Mouse (Mus musculus) cortical plate, adult 2 months (tissue): ENCODE results near the gene Zbp1. TPM values are rescaled to one million over a fixed set of nuclear protein-coding genes. Genes with fewer than 3 reads are reported as not detected.

Experiments used
- H3K27ac ChIP-seq: fragments of 200-500 bp; 2 replicates; pipeline ENCODE4 v1.5.1; 2012; ENCODE audit warnings: low read length, control low read depth, inconsistent platforms; ENCODE audit not compliant: insufficient read depth
- H3K4me1 ChIP-seq: fragments of 200-500 bp; 2 replicates; pipeline ENCODE4 v1.6.1; 2011; ENCODE audit warnings: low read length; ENCODE audit not compliant: control insufficient read depth, insufficient read depth
- H3K4me3 ChIP-seq: fragments of 200-500 bp; 2 replicates; pipeline ENCODE4 v1.5.1; 2011; ENCODE audit warnings: mild to moderate bottlenecking, low read length, control low read depth; ENCODE audit not compliant: insufficient read depth
- CTCF ChIP-seq: fragments of 200-500 bp; IDR thresholded peaks from 2 replicates; pipeline ENCODE4 v1.5.1; 2011; ENCODE audit warnings: mild to moderate bottlenecking, control low read depth, low read length; ENCODE audit not compliant: insufficient read depth; ENCODE audit errors: extremely low read depth
- POLR2A ChIP-seq: fragments of 200-500 bp; IDR thresholded peaks from 2 replicates; pipeline ENCODE4 v1.6.1; 2011; ENCODE audit warnings: mild to moderate bottlenecking, low read length, control low read depth; ENCODE audit not compliant: insufficient read depth; ENCODE audit errors: extremely low read depth
- polyA plus RNA-seq: library from polyadenylated mRNA; depleted of rRNA; stranded (reverse); fragments of >200 nt; gene quantifications from 2 replicates; pipeline ENCODE4 v1.2.3, GENCODE M21; 2012

The Zbp1 gene
- polyA plus RNA-seq, 1 experiment = 1.0 TPM

DNA sequence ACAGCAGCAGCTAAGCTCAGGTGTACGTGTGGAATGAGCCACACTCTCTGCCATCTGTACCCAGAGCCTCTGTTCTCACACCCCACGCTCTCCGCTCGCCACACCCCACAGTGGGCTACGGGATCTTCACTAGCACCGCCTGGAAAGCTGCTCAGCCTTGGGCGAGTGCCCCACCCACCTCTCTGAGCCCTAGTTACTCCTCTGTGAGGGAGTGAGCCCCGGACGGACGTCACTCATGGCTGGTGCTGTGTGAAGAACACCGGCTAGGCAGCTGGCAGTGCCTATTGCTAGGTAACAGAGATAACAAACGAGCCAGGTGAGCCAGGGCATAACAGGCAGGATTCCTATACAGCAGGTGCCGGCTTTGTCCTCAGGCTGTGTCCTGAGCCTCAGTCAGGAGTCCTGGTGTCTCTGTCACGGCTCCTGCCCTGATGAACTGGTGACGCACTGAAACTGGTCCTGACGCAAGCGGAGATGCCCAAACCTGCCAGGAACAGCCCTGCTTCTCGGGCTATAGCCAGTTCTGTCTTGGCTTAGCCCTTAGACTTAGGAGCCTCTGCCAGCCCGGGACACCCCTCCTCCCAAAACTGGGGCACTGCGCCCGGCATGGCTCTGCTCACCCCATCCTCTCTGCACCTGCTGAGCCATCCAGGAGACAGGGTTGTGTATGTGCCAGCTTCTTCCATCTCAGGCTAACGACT, 13.5 kb upstream of the Zbp1 start:
- Histone ChIP-seq H3K4me1 (peaks cover 3% of the 10 kb centered on the region), H3K27ac (no peak overlapping the region)

GRCm38 (mm10) chr2:173229578-173230224, 11.0 kb upstream of the Zbp1 start:
- H3K4me1 ChIP-seq = peaks cover 3% of the 10 kb centered on the region; the same call in 1 of the 2 replicates
- H3K4me3 ChIP-seq = no peak overlapping the region
- H3K27ac ChIP-seq = no peak overlapping the region
- TF ChIP-seq CTCF (peak; percentile 97), POLR2A (no peak)

More for the DNA sequence above, 13.5 kb upstream of the Zbp1 start:
- TF ChIP-seq POLR2A = no peak
- no peak for TF ChIP-seq CTCF
- no peak overlapping the region for H3K4me3 ChIP-seq

DNA sequence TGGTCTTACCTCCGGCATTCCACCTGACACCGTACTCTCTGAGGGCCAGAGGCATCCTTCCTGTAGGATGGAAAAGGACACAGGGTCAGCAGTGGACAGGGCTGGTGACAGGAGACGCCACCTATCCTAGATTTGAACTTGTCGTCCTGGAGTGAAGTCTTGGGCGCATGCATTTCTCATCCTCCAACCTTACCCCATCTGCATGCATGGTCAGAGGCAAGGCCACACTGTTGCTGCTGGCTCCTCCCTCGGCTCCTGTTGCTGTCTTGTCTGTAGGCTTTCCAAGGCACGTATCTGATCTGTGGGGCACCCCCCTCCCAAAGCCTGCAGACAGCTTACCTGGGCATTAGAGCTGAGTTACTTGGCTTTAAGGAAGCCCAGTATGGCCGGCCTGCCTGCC, 9.8 kb upstream of the Zbp1 start:
- H3K4me1 ChIP-seq = peaks cover 3% of the 10 kb centered on the region; the same call in 1 of the 2 replicates
- H3K4me3 ChIP-seq = no peak overlapping the region
- TF ChIP-seq POLR2A = no peak
- no peak for TF ChIP-seq CTCF
- H3K27ac ChIP-seq = no peak overlapping the region

GRCm38 (mm10) chr2:173226792-173227191, 8.1 kb upstream of the Zbp1 start:
- no peak overlapping the region for H3K4me3 ChIP-seq
- no peaks in the 10 kb centered on the region for H3K4me1 ChIP-seq
- no peak overlapping the region for H3K27ac ChIP-seq
- TF ChIP-seq CTCF = no peak
- no peak for TF ChIP-seq POLR2A

DNA sequence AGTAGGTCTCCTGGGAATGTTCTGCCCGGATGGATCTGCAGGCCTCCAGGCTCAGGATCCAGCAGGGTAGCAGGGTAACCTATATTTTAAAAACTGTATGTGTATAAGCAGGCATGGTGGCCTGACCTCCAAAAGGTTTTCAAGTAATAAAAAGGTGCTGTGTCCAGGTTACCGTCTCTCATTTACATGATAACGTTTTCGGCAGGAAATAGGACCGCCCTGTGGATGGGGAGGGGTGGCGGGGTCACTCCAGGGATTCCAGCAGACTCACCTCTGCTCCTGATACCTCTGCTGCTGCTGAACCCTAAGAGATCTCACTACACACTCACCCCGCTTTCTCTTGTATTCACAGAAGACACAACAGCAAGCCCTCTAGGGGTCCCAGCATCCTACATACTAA, 7.2 kb upstream of the Zbp1 start:
- H3K4me1 ChIP-seq = no peaks in the 10 kb centered on the region
- H3K27ac ChIP-seq = no peak overlapping the region
- H3K4me3 ChIP-seq = no peak overlapping the region
- TF ChIP-seq POLR2A (no peak), CTCF (no peak)

DNA sequence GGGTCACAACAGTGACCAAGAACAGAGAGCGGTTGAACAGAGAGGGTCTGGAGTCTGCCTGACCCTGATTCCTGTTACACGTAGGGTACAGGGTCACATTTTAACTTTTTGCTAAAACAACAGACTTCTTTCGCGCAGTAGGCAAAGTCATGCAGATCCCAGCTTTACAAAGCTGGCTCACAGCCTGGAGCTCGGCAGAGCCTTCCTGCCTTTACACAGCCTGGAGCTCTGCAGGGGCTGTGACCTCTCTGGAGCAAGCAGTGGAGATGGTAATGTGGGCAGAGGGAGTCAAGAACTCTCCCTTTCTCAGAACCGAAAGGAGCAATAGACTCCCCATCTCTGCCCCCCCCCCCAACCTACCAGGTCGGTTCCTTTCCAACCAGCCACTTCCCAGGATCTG, 6.1 kb upstream of the Zbp1 start:
- Histone ChIP-seq H3K4me1 (no peaks in the 10 kb centered on the region), H3K4me3 (no peak overlapping the region), H3K27ac (no peak overlapping the region)
- TF ChIP-seq POLR2A (no peak), CTCF (no peak)

GRCm38 (mm10) chr2:173224097-173224496, 5.4 kb upstream of the Zbp1 start:
- no peak overlapping the region for H3K27ac ChIP-seq
- no peak overlapping the region for H3K4me3 ChIP-seq
- TF ChIP-seq POLR2A = no peak
- no peak for TF ChIP-seq CTCF
- no peaks in the 10 kb centered on the region for H3K4me1 ChIP-seq

DNA sequence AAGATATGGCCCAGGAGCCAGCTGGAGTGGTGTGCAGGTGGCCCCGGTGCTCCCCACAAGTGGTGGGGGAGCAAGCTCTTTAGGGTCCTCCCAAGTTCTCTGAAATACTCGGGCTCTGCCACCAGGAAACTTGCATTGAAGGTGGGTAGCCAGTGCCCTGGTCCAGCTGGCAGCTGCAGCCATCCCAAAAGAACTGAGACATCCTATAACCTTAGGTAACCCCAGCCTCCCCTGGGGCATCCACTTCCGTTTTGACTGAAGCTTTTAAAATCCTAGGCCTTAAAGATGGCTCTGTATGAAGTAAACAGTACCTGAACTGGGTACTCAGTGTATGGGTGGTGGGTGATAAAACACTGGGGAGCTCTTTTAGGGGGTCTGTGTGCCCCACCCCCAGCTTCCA, 4.8 kb upstream of the Zbp1 start:
- no peaks in the 10 kb centered on the region for H3K4me1 ChIP-seq
- TF ChIP-seq CTCF (no peak), POLR2A (no peak)
- H3K4me3 ChIP-seq = no peak overlapping the region
- H3K27ac ChIP-seq = no peak overlapping the region

- H3K4me1 ChIP-seq = no peaks in the 10 kb centered on the region
- no peak for TF ChIP-seq CTCF
- TF ChIP-seq POLR2A = no peak
- H3K27ac ChIP-seq = no peak overlapping the region
- no peak overlapping the region for H3K4me3 ChIP-seq
Observed at GRCm38 (mm10) chr2:173220754-173221153, 2.0 kb upstream of the Zbp1 start.

DNA sequence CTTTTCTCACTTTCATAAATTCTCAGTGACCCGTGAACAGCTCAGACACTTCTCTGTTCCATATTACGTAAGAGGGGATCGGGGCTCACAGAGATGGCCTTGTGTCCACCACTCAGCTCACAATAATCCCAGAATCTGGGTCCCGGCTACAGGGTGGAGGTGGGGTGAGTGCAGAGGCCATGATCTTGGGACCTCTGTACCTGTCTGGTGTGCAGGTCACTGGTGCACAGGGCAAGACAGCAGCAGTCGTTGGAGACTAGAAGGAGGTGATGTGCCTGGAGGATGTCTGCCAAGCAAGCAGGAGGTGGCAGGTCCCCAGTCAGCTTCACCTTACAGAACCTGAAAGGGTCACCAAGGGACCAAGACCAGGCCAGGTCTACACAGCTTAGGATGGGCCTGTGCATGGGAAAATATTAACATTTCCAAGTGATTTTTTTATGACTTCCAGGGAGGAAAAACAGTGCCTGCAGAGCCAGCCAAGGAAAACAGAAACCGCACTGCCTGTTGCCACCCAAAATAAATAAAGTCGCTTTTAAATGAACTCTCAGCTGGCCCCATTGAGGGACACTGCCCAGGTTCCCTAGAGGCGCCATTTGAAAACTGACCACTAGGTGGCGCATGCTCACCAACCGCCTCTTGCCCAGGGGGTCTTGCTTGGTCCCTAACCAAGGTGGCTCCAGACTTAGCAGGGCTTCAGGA, 682 bp upstream of the Zbp1 start:
- Histone ChIP-seq H3K27ac (no peak overlapping the region), H3K4me1 (no peaks in the 10 kb centered on the region), H3K4me3 (no peak overlapping the region)
- TF ChIP-seq POLR2A (no peak), CTCF (peak; percentile 45)
